Mouse (Mus musculus) E14TG2a.4 (cell line): ENCODE results near the gene Stat5a.

Experiments
- CTCF ChIP-seq: conservative IDR thresholded peaks from 2 replicates; pipeline ENCODE4 v1.5.1; 2014; ENCODE audit warnings: low read length
- NANOG ChIP-seq: IDR thresholded peaks from 2 replicates; pipeline ENCODE4 v1.6.1; 2014; ENCODE audit warnings: borderline replicate concordance, low read length, mixed read lengths
- POU5F1 ChIP-seq: IDR thresholded peaks from 2 replicates; pipeline ENCODE4 v1.6.1; 2014; ENCODE audit warnings: low read length, borderline replicate concordance

GRCm38 (mm10) chr11:100810516-100810915, 48.6 kb upstream of the Stat5a start:
- TF ChIP-seq CTCF: no peak
- TF ChIP-seq NANOG: no peak
- TF ChIP-seq POU5F1: no peak
